Mouse (Mus musculus): ENCODE results near the gene Gm20388.

DNA sequence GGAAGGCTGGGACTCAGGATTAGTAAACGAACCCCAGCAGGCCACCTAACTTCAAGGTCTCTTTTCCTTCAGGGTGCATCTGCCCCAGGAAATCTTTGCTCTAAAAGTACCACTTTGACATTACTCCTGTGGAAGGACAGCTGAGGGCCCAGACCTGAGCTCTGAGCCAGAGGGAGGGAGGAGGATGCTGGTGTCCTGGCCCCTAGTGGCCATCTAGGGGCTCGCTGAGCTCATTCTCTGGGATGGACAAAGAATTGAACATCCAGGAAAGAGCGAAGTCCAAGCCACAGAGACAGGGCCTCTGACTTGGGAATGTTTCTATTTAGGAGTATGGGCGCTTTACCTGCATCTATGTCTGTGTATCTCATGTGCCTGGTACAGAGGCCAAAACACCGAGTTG, 4441.0 kb downstream of the Gm20388 start:
- TF ChIP-seq POLR2A (IDR thresholded peaks at IDR 0.05; ENCODE audit: extremely low read depth, insufficient read depth, low read length) (no peak), CTCF (IDR thresholded peaks at IDR 0.05; ENCODE audit: extremely low read depth, insufficient read depth, low read length) (no peak)

All from cortical plate, adult 2 months (tissue).